Mouse (Mus musculus) CD4-positive, CD25-positive, alpha-beta regulatory T cell, adult 2 months (primary cell): ENCODE results near the gene Clec4f.
"Not testable (repeated sequence)": the region's sequence is repeated elsewhere in the genome, so short reads cannot be mapped to it uniquely, and the experiment has no call there.

Source experiments
- DNase-seq: peaks from one replicate; pipeline ENCODE4 v3.0.0-alpha.2; 2012; ENCODE audit warnings: low read depth, low spot score

Clec4f gene

GRCm38 (mm10) chr6:83634106-83634505 is 21.9 kb downstream of the Clec4f start:
- not testable (repeated sequence) for DNase-seq

DNA sequence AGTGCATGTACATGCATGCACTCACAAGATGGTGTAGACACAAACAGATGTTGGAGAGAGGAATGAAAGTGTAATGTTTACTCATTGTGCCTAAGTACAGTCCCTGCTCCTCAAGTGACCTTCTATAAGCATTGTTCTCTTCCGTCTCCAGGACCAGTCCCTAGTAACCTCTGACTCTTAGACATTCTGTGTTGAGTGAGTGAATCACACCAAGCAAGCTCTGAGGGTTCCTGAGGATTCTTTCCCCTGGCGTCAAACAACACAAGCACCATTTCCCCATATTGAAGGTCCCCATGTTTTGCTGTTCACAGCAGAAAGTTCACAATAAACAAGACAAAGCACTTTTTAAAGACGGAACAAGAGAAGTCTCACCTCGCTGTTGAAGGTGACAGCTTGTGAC is 24.2 kb downstream of the Clec4f start:
- DNase-seq: no peak

DNA sequence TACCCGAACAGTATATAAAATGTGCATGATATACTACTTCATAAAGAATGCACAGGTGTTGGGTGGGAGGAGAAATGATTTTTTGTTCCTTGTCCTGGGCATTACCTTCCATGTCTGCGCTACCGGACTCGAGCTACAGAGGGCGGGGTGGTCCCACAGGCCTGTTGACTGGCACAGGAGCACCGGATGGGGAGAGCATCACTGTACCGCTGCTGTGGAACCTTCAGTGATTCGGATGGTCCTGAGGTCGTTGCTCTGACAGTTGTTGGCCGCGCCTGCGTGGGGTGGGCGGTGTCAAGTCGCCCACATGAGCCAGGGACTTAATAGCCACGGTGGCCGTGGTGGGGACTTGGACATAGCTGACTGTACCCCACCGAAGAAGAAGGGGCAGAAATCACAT is 29.2 kb downstream of the Clec4f start:
- DNase-seq: no peak

DNA sequence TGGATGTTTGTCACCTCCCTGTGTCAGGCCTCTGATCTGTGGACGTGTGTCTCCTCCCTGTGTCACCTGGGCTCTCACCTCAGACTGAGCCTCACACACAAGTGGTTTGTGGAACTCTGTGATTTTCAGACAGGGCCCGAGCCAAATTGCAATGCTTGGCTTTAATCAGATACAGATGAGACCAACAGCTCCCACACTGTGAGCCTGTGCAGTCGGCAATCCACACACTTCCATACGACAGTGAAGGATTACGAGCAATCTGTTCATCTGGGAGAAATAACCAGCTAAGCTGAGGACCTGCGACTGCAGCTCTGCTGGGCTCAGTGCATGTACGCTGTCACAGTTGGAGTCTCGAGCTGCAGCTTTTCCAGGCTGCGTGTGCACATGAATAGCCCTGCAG is 36.0 kb downstream of the Clec4f start:
- DNase-seq: no peak

GRCm38 (mm10) chr6:83617581-83618335 is 38.2 kb downstream of the Clec4f start:
- DNase-seq: no peak

DNA sequence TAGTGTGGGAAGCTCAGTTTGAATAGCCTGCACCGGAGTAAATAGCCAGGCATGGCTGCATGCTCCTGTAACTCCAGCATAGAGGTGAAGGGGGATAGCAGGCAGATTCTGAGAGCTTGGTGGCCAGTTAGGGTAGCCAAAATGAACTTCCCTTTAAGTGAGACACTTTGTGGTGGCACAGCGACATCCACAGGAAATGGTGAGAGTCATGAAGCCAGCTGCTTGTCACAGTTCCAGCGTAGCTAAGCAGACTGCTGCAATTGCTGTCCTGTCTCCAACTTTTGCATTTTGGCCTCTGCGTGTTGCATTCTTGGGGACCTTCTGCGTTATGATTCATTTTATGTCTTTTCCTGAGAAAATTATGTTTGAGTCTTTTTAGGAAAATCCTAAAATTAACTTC is 39.5 kb downstream of the Clec4f start:
- peak; percentile 20 for DNase-seq

GRCm38 (mm10) chr6:83614469-83614868 is 41.5 kb downstream of the Clec4f start:
- no peak for DNase-seq

DNA sequence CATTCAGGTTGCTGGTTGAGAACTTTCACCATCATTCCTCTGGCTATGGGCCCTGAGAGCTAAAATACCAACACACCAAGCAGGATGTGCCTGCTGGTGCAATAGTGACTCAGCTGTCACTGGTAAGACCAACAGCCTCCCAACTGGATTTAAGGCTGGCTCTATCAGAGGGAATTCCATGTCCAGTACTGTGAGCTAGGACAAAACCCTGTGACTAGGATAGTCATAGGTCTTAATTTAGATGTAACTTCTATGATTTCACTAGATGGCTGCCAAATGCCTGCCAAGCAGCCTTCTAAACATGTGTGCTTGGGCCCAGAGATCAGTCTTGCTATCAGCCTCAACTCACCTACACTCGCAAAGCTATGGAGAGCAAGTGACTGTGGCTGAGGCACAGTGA is 43.0 kb downstream of the Clec4f start:
- DNase-seq: no peak

DNA sequence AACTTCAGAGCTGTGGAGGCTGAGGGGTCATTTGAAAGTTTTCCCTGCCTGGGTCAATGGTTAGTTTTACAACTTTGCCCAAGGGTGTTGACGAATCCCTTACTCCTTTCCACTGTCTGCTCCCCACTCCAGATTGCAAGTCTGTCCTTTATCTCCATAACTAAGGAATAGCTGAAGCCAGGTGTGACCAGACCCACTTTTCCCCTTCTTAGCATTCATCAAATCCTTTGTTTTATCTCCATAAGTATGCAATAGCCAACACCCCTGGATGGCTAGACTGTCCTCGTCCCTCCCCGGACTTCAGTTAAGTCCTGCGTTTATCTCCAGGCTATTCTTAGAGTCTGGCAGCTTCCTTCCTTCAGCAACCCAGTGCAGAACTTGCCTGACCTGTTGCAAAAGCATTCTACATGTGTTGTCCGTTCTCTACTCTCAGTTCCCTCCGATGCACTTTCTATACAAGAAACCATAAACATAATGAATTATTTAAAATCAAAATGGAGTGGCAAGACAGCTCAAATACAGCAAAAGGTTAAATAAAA is 56.3 kb downstream of the Clec4f start:
- DNase-seq: no peak

DNA sequence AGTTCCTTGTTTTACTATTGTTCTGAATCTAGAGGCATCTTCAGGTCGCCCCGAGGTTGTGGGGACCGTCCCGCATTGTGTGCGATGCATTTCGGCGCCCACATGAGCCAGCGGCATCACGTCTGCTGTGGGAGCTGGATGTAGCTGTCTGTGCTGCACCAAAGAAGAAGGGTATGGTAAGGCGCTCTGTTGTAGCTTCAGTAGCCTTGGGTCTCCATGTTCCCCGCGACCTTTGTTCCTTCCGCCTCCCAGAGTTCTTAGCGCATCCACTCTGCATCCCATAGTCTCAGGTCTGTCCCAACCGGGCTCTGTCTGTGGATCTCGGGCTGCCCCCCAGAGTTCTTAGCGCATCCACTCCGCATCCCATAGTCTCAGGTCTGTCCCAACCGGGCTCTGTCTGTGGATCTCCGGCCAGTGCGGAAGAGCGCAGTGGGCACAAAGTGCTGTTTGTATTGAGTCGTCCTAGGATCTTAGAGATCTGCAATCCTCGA is 56.9 kb downstream of the Clec4f start:
- no peak for DNase-seq

GRCm38 (mm10) chr6:83598646-83599045 is 57.3 kb downstream of the Clec4f start:
- peak; percentile 72 for DNase-seq

DNA sequence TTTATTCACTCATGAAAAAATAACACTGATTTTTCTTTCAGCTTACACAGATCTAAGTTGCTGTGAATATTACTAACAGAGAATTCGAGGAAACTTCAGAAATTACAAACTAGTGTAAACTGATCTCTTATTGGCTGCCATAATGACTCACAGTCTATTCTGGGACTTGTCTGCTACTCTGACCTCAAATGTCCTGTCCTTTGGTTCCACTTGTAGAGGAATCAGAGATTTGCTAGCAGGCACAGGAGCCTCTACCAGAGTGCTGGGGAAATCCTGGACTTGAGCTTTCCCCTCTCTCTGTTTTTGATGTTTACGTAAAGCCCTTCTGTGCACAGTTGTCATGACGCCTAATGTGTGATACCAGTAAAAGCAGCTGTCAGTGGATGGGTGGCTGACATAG is 58.0 kb downstream of the Clec4f start:
- no peak for DNase-seq

- no peak for DNase-seq
Measured at GRCm38 (mm10) chr6:83595035-83595434, 61.0 kb downstream of the Clec4f start.
